Mouse (Mus musculus) heart, embryonic 16.5 days (tissue): ENCODE results near the gene Mc3r. TPM values are rescaled to one million over a fixed set of nuclear protein-coding genes. Genes with fewer than 3 reads are reported as not detected.

Experiments used
- ATAC-seq: fragments of 200-750 bp; cut with Nextera tagmentation; replicated peaks from 2 replicates; pipeline ENCODE4 v1.8.0; 2017; ENCODE audit warnings: moderate number of reproducible peaks; ENCODE audit not compliant: insufficient read depth, low FRiP score; ENCODE audit errors: extremely low read depth
- H3K27ac ChIP-seq: fragments of 300-500 bp; sonication (generic); 2 replicates; pipeline ENCODE4 v1.5.1; 2014; ENCODE audit warnings: mild to moderate bottlenecking, low read length, control low read depth, moderate library complexity
- H3K27me3 ChIP-seq: fragments of 300-500 bp; sonication (generic); 2 replicates; pipeline ENCODE4 v1.6.1; 2014; ENCODE audit warnings: low read length, mixed read lengths; ENCODE audit not compliant: control insufficient read depth, insufficient read depth
- H3K36me3 ChIP-seq: fragments of 300-500 bp; sonication (generic); 2 replicates; pipeline ENCODE4 v1.6.1; 2014; ENCODE audit not compliant: control insufficient read depth, insufficient read depth
- H3K4me1 ChIP-seq: fragments of 300-500 bp; sonication (generic); 2 replicates; pipeline ENCODE4 v1.6.1; 2014; ENCODE audit warnings: low read length, mixed read lengths; ENCODE audit not compliant: control insufficient read depth, insufficient read depth
- H3K4me2 ChIP-seq: fragments of 300-500 bp; sonication (generic); 2 replicates; pipeline ENCODE4 v1.6.1; 2014; ENCODE audit warnings: low read depth, mild to moderate bottlenecking, control low read depth, low read length
- H3K4me3 ChIP-seq: fragments of 300-500 bp; sonication (generic); 2 replicates; pipeline ENCODE4 v1.5.1; 2014; ENCODE audit warnings: mild to moderate bottlenecking, control low read depth, low read length
- H3K9ac ChIP-seq: fragments of 300-500 bp; sonication (generic); 2 replicates; pipeline ENCODE4 v1.6.1; 2014; ENCODE audit warnings: low read length, control low read depth
- H3K9me3 ChIP-seq: fragments of 300-500 bp; sonication (generic); replicated peaks from 2 replicates; pipeline ENCODE4 v1.6.1; 2016; ENCODE audit warnings: low read length; ENCODE audit not compliant: control insufficient read depth
- WGBS: fragments of 180-500 bp; shearing (Covaris S2); extraction: QIAGEN DNeasy Blood & Tissue Kit; methylation state at CpG from one replicate; pipeline ENCODE4 v1.1.7; 2014; 5-methylcytosine and 5-hydroxymethylcytosine counted together
- polyA plus RNA-seq: library from polyadenylated mRNA; unstranded; fragments of >200 nt; fragmentation: Nextera tagmentation; extraction: Ambion mirVana; gene quantifications from 2 replicates; pipeline ENCODE4 v1.2.1, GENCODE M21; 2015

Gene Mc3r
- polyA plus RNA-seq, 1 experiment from 2014 or later, result not detected

DNA sequence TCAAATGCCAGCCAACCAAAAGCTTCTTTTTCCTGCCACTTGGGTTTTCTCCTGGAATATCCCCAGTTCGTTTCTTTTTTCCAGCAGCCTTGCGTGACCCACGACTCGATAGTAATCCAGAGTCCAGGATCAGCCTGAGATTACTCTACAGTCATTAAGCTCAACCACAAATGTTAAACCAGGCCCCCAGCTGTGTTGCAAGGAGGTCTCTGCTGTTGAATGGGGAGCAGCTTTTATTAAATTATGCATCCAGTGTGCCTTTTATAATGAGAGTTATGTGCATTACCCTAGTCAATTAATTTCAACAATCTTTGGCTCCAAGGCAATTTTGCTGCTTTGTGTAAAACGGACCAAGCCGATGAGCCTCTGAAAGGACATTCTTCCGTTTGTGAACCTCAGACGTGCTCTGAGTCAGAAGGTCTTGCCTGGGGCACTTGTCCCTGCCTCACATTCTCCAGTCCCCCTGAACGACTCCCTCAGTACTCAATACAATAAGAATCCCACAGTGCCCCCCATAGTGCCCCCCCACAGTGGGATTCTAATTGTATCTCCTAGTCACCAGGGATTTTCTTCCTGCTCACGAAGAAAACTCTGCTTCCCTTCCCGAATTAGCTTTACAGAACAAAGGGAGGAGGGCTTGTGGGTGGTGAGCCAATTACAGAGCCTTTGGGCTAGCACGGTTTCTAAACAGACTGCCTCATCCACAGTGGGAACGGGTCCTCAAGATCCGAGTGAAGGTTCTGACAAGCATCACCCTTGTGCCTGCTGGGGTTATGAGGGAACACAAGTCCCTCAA lies 51.0 kb downstream of the Mc3r start:
- no peak overlapping the region for H3K4me3 ChIP-seq
- H3K9me3 ChIP-seq, result no peaks in the 10 kb centered on the region
- H3K4me2 ChIP-seq, result no peak overlapping the region
- H3K4me1 ChIP-seq, result no peaks in the 10 kb centered on the region
- H3K36me3 ChIP-seq, result no peaks in the 10 kb centered on the region
- H3K27ac ChIP-seq, result no peak overlapping the region
- no peak overlapping the region for H3K9ac ChIP-seq
- ATAC-seq, result no peak
- 26% methylated on average over 14 of the region's 14 CpGs for WGBS
- H3K27me3 ChIP-seq, result 0 out of 2 replicates have a peak, but pooled peaks cover 4% of the 10 kb centered on the region

Other genes with a start within 250 kb of the Mc3r start
- gene Cbln4, start 205.0 kb upstream of the Mc3r start, polyA plus RNA-seq, result 0.07 TPM in 1 of 2 replicates, not detected in the other
- 13.3 and 15.0 TPM in 2 replicates for gene Fam210b, start 97.1 kb downstream of the Mc3r start, polyA plus RNA-seq
- 88.1 and 92.4 TPM in 2 replicates for gene Aurka, start 122.0 kb downstream of the Mc3r start, polyA plus RNA-seq
- gene Cstf1, start 122.2 kb downstream of the Mc3r start, polyA plus RNA-seq, result 24.5 and 32.2 TPM in 2 replicates
- gene Cass4, start 145.3 kb downstream of the Mc3r start, polyA plus RNA-seq, result 1.0 TPM in 2 replicates
- 53.2 and 60.5 TPM in 2 replicates for gene Rtf2, start 192.1 kb downstream of the Mc3r start, polyA plus RNA-seq
- 1.3 and 1.4 TPM in 2 replicates for gene Gcnt7, start 210.1 kb downstream of the Mc3r start, polyA plus RNA-seq
- 0.21 TPM in 1 of 2 replicates, not detected in the other for gene Fam209, start 224.0 kb downstream of the Mc3r start, polyA plus RNA-seq